In the genomic region with DNA sequence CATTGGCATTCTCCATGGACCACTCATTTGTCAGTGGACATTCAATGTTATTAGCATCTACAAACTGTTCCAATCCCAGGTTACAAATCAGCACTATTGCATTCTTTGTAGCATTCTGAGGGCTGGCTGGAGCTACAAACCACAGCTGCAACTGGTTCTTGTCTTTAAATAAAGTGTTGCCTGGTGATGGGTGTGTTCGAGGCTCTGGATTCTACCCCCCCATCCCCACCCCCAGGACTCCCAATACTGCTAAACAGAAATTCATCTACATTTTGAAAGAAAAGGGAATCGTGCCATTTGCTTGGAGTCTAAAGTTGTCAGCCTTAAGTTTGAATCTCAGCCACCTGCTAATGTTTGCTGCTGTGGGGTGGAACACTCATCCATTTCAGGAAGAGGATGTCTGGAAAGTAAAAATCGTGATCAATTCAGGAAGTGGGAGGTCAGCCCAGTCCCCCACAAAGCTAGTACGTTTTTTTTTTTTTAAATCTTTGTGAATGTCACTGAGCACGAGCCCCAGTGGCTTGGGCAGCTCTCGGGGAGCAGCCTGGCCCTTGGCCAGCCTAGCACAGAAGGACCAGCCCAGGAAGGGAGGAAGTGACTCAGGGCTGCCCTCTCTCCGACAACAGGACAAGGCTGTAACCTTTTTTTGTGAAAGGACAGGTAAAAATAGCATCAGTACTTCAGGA, we compare ENCODE assay signal across 10 mouse cellular contexts. TPM values are rescaled to one million over a fixed set of nuclear protein-coding genes. Genes with fewer than 3 reads are reported as not detected.
DNase-seq lines count a peak whose midpoint lies in the region; ATAC-seq and TF ChIP-seq lines count a peak whose summit lies in the region.
"Had no signal": no experiment of that assay in that cellular context is flagged by ENCODE, and none has a peak within 500 bp of the region (broad histone marks: within the 10 kb centered on the region; RNA-seq: fewer than 3 reads in every experiment).

No protein-coding gene starts in this region.

- H3K9ac ChIP-seq in kidney, embryonic 16.5 days (replicated peaks; ENCODE audit: low read length), result no peak overlapping the region
- no peak overlapping the region for H3K9ac ChIP-seq in heart, embryonic 13.5 days
- H3K9ac ChIP-seq in hindbrain, embryonic 16.5 days (ENCODE audit: low read depth, low read length), result no peak overlapping the region

- H3K4me1 ChIP-seq in kidney, embryonic 16.5 days (ENCODE audit: insufficient read depth, low read length), result no peaks in the 10 kb centered on the region
- peaks cover 11% of the 10 kb centered on the region for H3K4me1 ChIP-seq in bone marrow macrophage, adult 2 months (ENCODE audit: control insufficient read depth, insufficient read depth, low read length)
- peaks cover 7% of the 10 kb centered on the region for H3K4me1 ChIP-seq in heart, embryonic 13.5 days
- no peaks in the 10 kb centered on the region for H3K4me1 ChIP-seq in hindbrain, embryonic 16.5 days (ENCODE audit: control insufficient read depth, insufficient read depth, low read depth, low read length)

- DNase-seq in kidney, adult 18-20 months, result peak; percentile 2
- DNase-seq in lung, postnatal 14 days, result peak; percentile 5
- no peak for DNase-seq in spleen, adult 12 weeks (ENCODE audit: low spot score)
- no peak for DNase-seq in layer of hippocampus, adult 9-10 months (ENCODE audit: low spot score)

- H3K4me3 ChIP-seq in kidney, embryonic 16.5 days (ENCODE audit: low read length), result no peak overlapping the region
- 0 out of 2 replicates have a peak overlapping the region, but pooled peaks have one; percentile 27 for H3K4me3 ChIP-seq in bone marrow macrophage, adult 2 months (ENCODE audit: insufficient read depth, low read length)
- no peak overlapping the region for H3K4me3 ChIP-seq in heart, embryonic 13.5 days
- no peak overlapping the region for H3K4me3 ChIP-seq in hindbrain, embryonic 16.5 days (ENCODE audit: low read length)
- H3K4me3 ChIP-seq: layer of hippocampus, adult 2 months had no signal

- no peak for TF ChIP-seq POLR2A in bone marrow macrophage, adult 2 months (IDR thresholded peaks at IDR 0.05; ENCODE audit: borderline replicate concordance, low read depth, low read length)

- H3K27me3 ChIP-seq in kidney, embryonic 16.5 days (ENCODE audit: insufficient read depth, low read length), result no peaks in the 10 kb centered on the region
- no peaks in the 10 kb centered on the region for H3K27me3 ChIP-seq in heart, embryonic 13.5 days (replicated peaks)
- no peaks in the 10 kb centered on the region for H3K27me3 ChIP-seq in hindbrain, embryonic 16.5 days (replicated peaks; ENCODE audit: control insufficient read depth, insufficient read depth, low read length)
- H3K27me3 ChIP-seq: CH12.LX had no signal

- H3K9me3 ChIP-seq in kidney, embryonic 16.5 days (ENCODE audit: low read length), result no peaks in the 10 kb centered on the region
- H3K9me3 ChIP-seq in heart, embryonic 13.5 days, result no peaks in the 10 kb centered on the region
- H3K9me3 ChIP-seq in hindbrain, embryonic 16.5 days (ENCODE audit: control insufficient read depth, low read length), result peaks cover 3% of the 10 kb centered on the region; the same call in 1 of the 2 replicates

- H3K4me2 ChIP-seq in kidney, embryonic 16.5 days (replicated peaks; ENCODE audit: low read depth, low read length), result no peak overlapping the region
- H3K4me2 ChIP-seq in heart, embryonic 13.5 days, result 0 out of 2 replicates have a peak overlapping the region, but pooled peaks have one; percentile 31
- H3K4me2 ChIP-seq in hindbrain, embryonic 16.5 days (ENCODE audit: low read length), result no peak overlapping the region

- 57% methylated on average over 7 of the region's 7 CpGs for WGBS in kidney, embryonic 16.5 days
- 43% methylated on average over 7 of the region's 7 CpGs for WGBS in heart, embryonic 13.5 days
- WGBS in hindbrain, embryonic 16.5 days, result 57% methylated on average over 7 of the region's 7 CpGs

- no peak for TF ChIP-seq CTCF in bone marrow macrophage, adult 2 months (IDR thresholded peaks at IDR 0.05; ENCODE audit: low read depth, low read length)

- no peak overlapping the region for H3K27ac ChIP-seq in kidney, embryonic 16.5 days (ENCODE audit: low read length)
- H3K27ac ChIP-seq in bone marrow macrophage, adult 2 months (ENCODE audit: insufficient read depth, low read depth, low read length), result no peak overlapping the region
- no peak overlapping the region for H3K27ac ChIP-seq in heart, embryonic 13.5 days (replicated peaks)
- no peak overlapping the region for H3K27ac ChIP-seq in hindbrain, embryonic 16.5 days (ENCODE audit: low read depth, low read length)
- H3K27ac ChIP-seq: layer of hippocampus, adult 2 months had no signal

- no peaks in the 10 kb centered on the region for H3K36me3 ChIP-seq in kidney, embryonic 16.5 days (ENCODE audit: insufficient read depth, low read length)
- no peaks in the 10 kb centered on the region for H3K36me3 ChIP-seq in heart, embryonic 13.5 days
- H3K36me3 ChIP-seq in hindbrain, embryonic 16.5 days (ENCODE audit: control insufficient read depth, insufficient read depth, low read length), result no peaks in the 10 kb centered on the region

- ATAC-seq in kidney, embryonic 16.5 days (ENCODE audit: low FRiP score, low TSS enrichment), result no peak
- no peak for ATAC-seq in heart, embryonic 13.5 days (ENCODE audit: extremely low read depth, insufficient number of reproducible peaks, low FRiP score, low TSS enrichment)
- no peak for ATAC-seq in hindbrain, embryonic 16.5 days

RNA-seq across cellular contexts. Expression of a gene that starts 39.3 kb away (rescaled TPM):
- 0.39 and 1.1 TPM in 2 replicates for polyA plus RNA-seq in kidney, embryonic 16.5 days (2015; fragmentation: Nextera tagmentation; extraction: Ambion mirVana)
- polyA plus RNA-seq in bone marrow macrophage, adult 2 months (2012; ENCODE audit: insufficient read depth, insufficient read length, missing spikeins), result not detected in 2 replicates
- 1.9 and 2.7 TPM in 2 replicates for polyA plus RNA-seq in heart, embryonic 13.5 days (2015; fragmentation: Nextera tagmentation; extraction: Ambion mirVana)
- 76.5 and 87.1 TPM in 2 replicates for polyA plus RNA-seq in hindbrain, embryonic 16.5 days (2015; fragmentation: Nextera tagmentation; extraction: Ambion mirVana)

Comparison
In these comparisons a context has a peak if more than half of its experiments do, and no peak if none do; other contexts are left out.
1. DNase-seq: peak in kidney, adult 18-20 months (single experiment) and lung, postnatal 14 days (single experiment); none in spleen, adult 12 weeks (single experiment) and layer of hippocampus, adult 9-10 months (single experiment).
2. RNA of a gene that starts 39.3 kb away (polyA plus RNA-seq): 76.5 to 87.1 TPM in hindbrain, embryonic 16.5 days; 1.9 to 2.7 TPM in heart, embryonic 13.5 days, 0.39 to 1.1 TPM in kidney, embryonic 16.5 days and not detected in bone marrow macrophage, adult 2 months; every median in the first group is over 10 times any median in the second.